Comparison of ENCODE assay signal across 8 mouse cellular contexts in genomic region chr15:84987874-84988825, GRCm38 (mm10). TPM values are rescaled to one million over a fixed set of nuclear protein-coding genes. Genes with fewer than 3 reads are reported as not detected.
DNase-seq lines count a peak whose midpoint lies in the region; ATAC-seq and TF ChIP-seq lines count a peak whose summit lies in the region.

5031439G07Rik (minus strand) TSS chr15:84988551.

- H3K4me2 ChIP-seq in embryonic facial prominence, embryonic 15.5 days (replicated peaks): peak within 1 kb of the TSS; percentile 72
- H3K4me2 ChIP-seq in kidney, embryonic 14.5 days (replicated peaks; ENCODE audit: low read depth, low read length): peak within 1 kb of the TSS; percentile 89
- H3K4me2 ChIP-seq in myocyte (ENCODE audit: low read depth): peak within 1 kb of the TSS; percentile 78

- H3K4me1 ChIP-seq in bone marrow, adult 2 months (ENCODE audit: control insufficient read depth, insufficient read depth, low read length): peaks cover 3% of the 10 kb centered on the region; the same call in 1 of the 2 replicates
- H3K4me1 ChIP-seq in embryonic facial prominence, embryonic 15.5 days: peaks cover 36% of the 10 kb centered on the region
- peaks cover 12% of the 10 kb centered on the region; the same call in 1 of the 2 replicates for H3K4me1 ChIP-seq in kidney, embryonic 14.5 days (ENCODE audit: control insufficient read depth, insufficient read depth, low read length)
- peaks cover 10% of the 10 kb centered on the region for H3K4me1 ChIP-seq in liver, adult 2 months (ENCODE audit: control insufficient read depth, insufficient read depth, low read length)

- H3K9ac ChIP-seq in embryonic facial prominence, embryonic 15.5 days: peak within 1 kb of the TSS; percentile 77
- H3K9ac ChIP-seq in kidney, embryonic 14.5 days (ENCODE audit: low read depth, low read length): peak within 1 kb of the TSS; percentile 91
- H3K9ac ChIP-seq in liver, adult 2 months (ENCODE audit: low read depth, low read length): peak within 1 kb of the TSS; percentile 95

- peak within 1 kb of the TSS; percentile 87 for H3K4me3 ChIP-seq in bone marrow, adult 2 months (replicated peaks; ENCODE audit: control insufficient read depth, low read depth, low read length)
- H3K4me3 ChIP-seq in embryonic facial prominence, embryonic 15.5 days (replicated peaks): peak within 1 kb of the TSS; percentile 80
- peak within 1 kb of the TSS; percentile 86 for H3K4me3 ChIP-seq in kidney, embryonic 14.5 days (ENCODE audit: low read length)
- H3K4me3 ChIP-seq in liver, adult 2 months (ENCODE audit: insufficient read depth, low read depth, low read length): peak within 1 kb of the TSS; percentile 86
- peak within 1 kb of the TSS; percentile 69 for H3K4me3 ChIP-seq in myocyte

- H3K79me2 ChIP-seq in liver, adult 2 months (ENCODE audit: control insufficient read depth, insufficient read depth, low read length): peaks cover 21% of the 10 kb centered on the region
- peaks cover 26% of the 10 kb centered on the region for H3K79me2 ChIP-seq in myocyte (ENCODE audit: control insufficient read depth, insufficient read depth)

- H3K27ac ChIP-seq in bone marrow, adult 2 months (ENCODE audit: control insufficient read depth, insufficient read depth, low read depth, low read length, poor library complexity): peak within 1 kb of the TSS; percentile 83
- peak within 1 kb of the TSS; percentile 73 for H3K27ac ChIP-seq in embryonic facial prominence, embryonic 15.5 days (replicated peaks)
- peak within 1 kb of the TSS; percentile 3; the same call in 1 of the 2 replicates for H3K27ac ChIP-seq in kidney, embryonic 14.5 days (ENCODE audit: low read depth, low read length)
- H3K27ac ChIP-seq in liver, adult 2 months (replicated peaks; ENCODE audit: insufficient read depth, low read depth, low read length): peak within 1 kb of the TSS; percentile 37

- H3K27me3 ChIP-seq in embryonic facial prominence, embryonic 15.5 days: no peaks in the 10 kb centered on the region
- H3K27me3 ChIP-seq in kidney, embryonic 14.5 days (ENCODE audit: control insufficient read depth, insufficient read depth, low read length): no peaks in the 10 kb centered on the region
- H3K27me3 ChIP-seq in liver, adult 2 months (ENCODE audit: control insufficient read depth, insufficient read depth, low read length): no peaks in the 10 kb centered on the region
- no peaks in the 10 kb centered on the region for H3K27me3 ChIP-seq in myocyte (ENCODE audit: control insufficient read depth, insufficient read depth, insufficient read length)
- no peaks in the 10 kb centered on the region for H3K27me3 ChIP-seq in splenic B cell, adult 2 months (ENCODE audit: control insufficient read depth, insufficient read depth, low read length, poor library complexity, severe bottlenecking)

- peak; percentile 94 for ATAC-seq in embryonic facial prominence, embryonic 15.5 days (ENCODE audit: insufficient number of reproducible peaks, low FRiP score, low TSS enrichment, low read depth)
- ATAC-seq in kidney, embryonic 14.5 days (ENCODE audit: low FRiP score, low TSS enrichment): peak; percentile 92

- H3K9me3 ChIP-seq in embryonic facial prominence, embryonic 15.5 days (replicated peaks): no peaks in the 10 kb centered on the region
- no peaks in the 10 kb centered on the region for H3K9me3 ChIP-seq in kidney, embryonic 14.5 days (ENCODE audit: control insufficient read depth, low read length)

- H3K36me3 ChIP-seq in embryonic facial prominence, embryonic 15.5 days: no peaks in the 10 kb centered on the region
- no peaks in the 10 kb centered on the region for H3K36me3 ChIP-seq in kidney, embryonic 14.5 days (ENCODE audit: control insufficient read depth, insufficient read depth, low read length)
- no peaks in the 10 kb centered on the region for H3K36me3 ChIP-seq in liver, adult 2 months (ENCODE audit: control insufficient read depth, insufficient read depth, low read length)
- H3K36me3 ChIP-seq in myocyte (ENCODE audit: control insufficient read depth, insufficient read depth): no peaks in the 10 kb centered on the region
- no peaks in the 10 kb centered on the region; the same call in 1 of the 2 replicates for H3K36me3 ChIP-seq in splenic B cell, adult 2 months (ENCODE audit: control insufficient read depth, insufficient read depth, low read length, poor library complexity, severe bottlenecking)

- peak; percentile 96 for DNase-seq in A20 (ENCODE audit: low read depth, low spot score)
- DNase-seq in heart, adult 9 months (ENCODE audit: low spot score in 2 of 2): peak; percentile 93 to 94
- peak; percentile 91 for DNase-seq in liver, adult 2 months (ENCODE audit: extremely low read depth, low read depth, low spot score)
- peak; percentile 96 for DNase-seq in splenic B cell, adult 2 months (ENCODE audit: low read depth, low spot score)

- H3ac ChIP-seq in myocyte (ENCODE audit: control insufficient read depth, insufficient read length): peak within 1 kb of the TSS; percentile 95

- peak; percentile 63 for TF ChIP-seq POLR2A in bone marrow, adult 2 months (IDR thresholded peaks at IDR 0.05; ENCODE audit: borderline replicate concordance, control insufficient read depth, low read depth, low read length)
- TF ChIP-seq POLR2A in liver, adult 2 months (IDR thresholded peaks at IDR 0.05; ENCODE audit: extremely low read depth, insufficient read depth, low read length): peak; percentile 89
- TF ChIP-seq POLR2A in myocyte (IDR thresholded peaks at IDR 0.05; ENCODE audit: insufficient read length, low read depth): peak; percentile 92

- 1% methylated on average over 54 of the region's 59 CpGs for WGBS in bone marrow, adult 2 months
- under 1% methylated on average over 55 of the region's 59 CpGs for WGBS in embryonic facial prominence, embryonic 15.5 days
- WGBS in kidney, embryonic 14.5 days: under 1% methylated on average over 44 of the region's 59 CpGs
- WGBS in liver, adult 2 months: 2% methylated on average over 49 of the region's 59 CpGs

- no peak for TF ChIP-seq CTCF in bone marrow, adult 2 months (IDR thresholded peaks at IDR 0.05; ENCODE audit: control insufficient read depth, insufficient read depth, low read length)
- no peak for TF ChIP-seq CTCF in liver, adult 2 months (IDR thresholded peaks at IDR 0.05; ENCODE audit: low read depth, low read length)

TF ChIP-seq in myocyte, 11 proteins besides CTCF, POLR2A, EP300 and RAD21:
- TF ChIP-seq POLR2AphosphoS2 (IDR thresholded peaks at IDR 0.05; ENCODE audit: insufficient read length, low read depth): peak; percentile 94
- TF ChIP-seq CEBPB (IDR thresholded peaks at IDR 0.05; ENCODE audit: insufficient read depth, poor library complexity, severe bottlenecking): no peak
- TF ChIP-seq SRF (IDR thresholded peaks at IDR 0.05; ENCODE audit: control insufficient read depth, insufficient read length, low read depth): peak; percentile 71
- TF ChIP-seq E2F4 (IDR thresholded peaks at IDR 0.05; ENCODE audit: insufficient read depth): no peak
- TF ChIP-seq USF1 (IDR thresholded peaks at IDR 0.05; ENCODE audit: low read depth): peak; percentile 20
- peak; percentile 75 to 89 (median 79) for TF ChIP-seq MYOG (IDR thresholded peaks at IDR 0.05; ENCODE audit: control insufficient read depth in 1 of 3, insufficient read depth in 1 of 3, insufficient read length in 2 of 3, low read depth in 2 of 3)
- TF ChIP-seq MYOD1 (IDR thresholded peaks at IDR 0.05; ENCODE audit: control insufficient read depth in 1 of 3, insufficient read length in 2 of 3, low read depth in 2 of 3): peak in 2 of 3 experiments; percentile 78 to 87
- peak; percentile 39 for TF ChIP-seq TCF3 (IDR thresholded peaks at IDR 0.05; ENCODE audit: insufficient read length, low read depth)
- TF ChIP-seq MAX (IDR thresholded peaks at IDR 0.05; ENCODE audit: low read depth): no peak
- peak; percentile 49 for TF ChIP-seq REST (IDR thresholded peaks at IDR 0.05; ENCODE audit: insufficient read depth, insufficient read length)
TF ChIP-seq in myocyte: peak in this region for 7.

RNA-seq across cellular contexts. Expression of gene 5031439G07Rik, which starts in this region (rescaled TPM):
- 11.9 and 14.9 TPM in 2 replicates for polyA plus RNA-seq in bone marrow, adult 2 months (2011; ENCODE audit: insufficient read depth, insufficient read length, low replicate concordance, missing spikeins)
- polyA plus RNA-seq in embryonic facial prominence, embryonic 15.5 days (2015; fragmentation: Nextera tagmentation; extraction: Ambion mirVana): 9.1 and 9.8 TPM in 2 replicates
- 6.6 TPM in 2 replicates for polyA plus RNA-seq in kidney, embryonic 14.5 days (2014; fragmentation: Nextera tagmentation; extraction: Ambion mirVana)
- 9.8 and 11.3 TPM in 2 replicates for total RNA-seq in liver, adult 2 months (2014; rRNA removed)
- 9.0 and 11.2 TPM in 2 replicates for polyA plus RNA-seq in liver, adult 2 months (2012; rRNA removed)
- 44.0 TPM for polyA plus RNA-seq in myocyte (2012; fragmentation: generic; extraction: Trizol)

Comparison
In these comparisons a context has a peak if more than half of its experiments do, and no peak if none do; other contexts are left out.
1. Peak in every context shown above with its lines: DNase-seq, ATAC-seq, H3K4me3 ChIP-seq and H3K27ac ChIP-seq.
2. H3K27ac ChIP-seq: peak in every context shown above with its lines; median percentile 83 in bone marrow, adult 2 months; 73 in embryonic facial prominence, embryonic 15.5 days; 37 in liver, adult 2 months; 3 in kidney, embryonic 14.5 days.